Mouse (Mus musculus) heart, adult 18-20 months (tissue): ENCODE results near the gene Alg6. TPM values are rescaled to one million over a fixed set of nuclear protein-coding genes. Genes with fewer than 3 reads are reported as not detected.
A peak's percentile ranks its signal among the peaks of the same experiment; 100 is the strongest.

ENCODE experiments used
- DNase-seq, 2 experiments: peaks; one replicate each; pipeline ENCODE4 v3.0.0; 2021 to 2022; ENCODE audit warnings: mixed read lengths in 1 of 2
- long read RNA-seq, 2 experiments: library from polyadenylated mRNA; stranded (forward); transcript quantifications; one replicate each; pipeline ENCODE4 v2.0.0; 2021
- total RNA-seq, 2 experiments: library from RNA; stranded (reverse); gene quantifications; 2 replicates each; pipeline ENCODE4 v1.2.3; 2021

The Alg6 gene
- 1 to 10 TPM; 5.0 TPM for total RNA-seq
- long read RNA-seq, experiment 1, partial matches to known transcripts = 0 of 6 reads
- long read RNA-seq, experiment 1, other reads (novel, unspliced or antisense) = 3 of 6 reads
- long read RNA-seq, experiment 2, partial matches to known transcripts = 0 of 2 reads
- long read RNA-seq, experiment 2, other reads (novel, unspliced or antisense) = 2 of 2 reads

GRCm38 (mm10) chr4:99714904-99715782, at the start of gene Alg6:
Gene Alg6, plus strand, starts transcription at chr4:99715664.
- peak; percentile 97 to 99 for DNase-seq

GRCm38 (mm10) chr4:99670203-99670851, 45.1 kb upstream of the Alg6 start:
- no peak for DNase-seq

- no peak for DNase-seq
Observed at GRCm38 (mm10) chr4:99675191-99675590, 40.3 kb upstream of the Alg6 start.

GRCm38 (mm10) chr4:99683941-99684340, 31.5 kb upstream of the Alg6 start:
- peak; percentile 64 to 68 for DNase-seq

GRCm38 (mm10) chr4:99686308-99686707, 29.2 kb upstream of the Alg6 start:
- no peak for DNase-seq

GRCm38 (mm10) chr4:99712583-99713183, 2.8 kb upstream of the Alg6 start:
- DNase-seq = no peak

GRCm38 (mm10) chr4:99713971-99714370, 1.5 kb upstream of the Alg6 start:
- no peak for DNase-seq

- no peak for DNase-seq
Observed at GRCm38 (mm10) chr4:99715783-99716416, 436 bp downstream of the Alg6 start.

GRCm38 (mm10) chr4:99717905-99718304, 2.4 kb downstream of the Alg6 start:
- DNase-seq = no peak

- DNase-seq = peak; percentile 40 to 49
Observed at GRCm38 (mm10) chr4:99724331-99724730, 8.9 kb downstream of the Alg6 start.

GRCm38 (mm10) chr4:99725914-99726451, 10.5 kb downstream of the Alg6 start:
- no peak for DNase-seq

- DNase-seq = no peak
Observed at GRCm38 (mm10) chr4:99739836-99740235, 24.4 kb downstream of the Alg6 start.

- no peak for DNase-seq
Observed at GRCm38 (mm10) chr4:99752426-99752825, 37.0 kb downstream of the Alg6 start.

GRCm38 (mm10) chr4:99766303-99766702, 50.8 kb downstream of the Alg6 start:
- no peak for DNase-seq

GRCm38 (mm10) chr4:99766753-99767152, 51.3 kb downstream of the Alg6 start:
- DNase-seq = peak; percentile 47 to 59

- DNase-seq = no peak
Observed at GRCm38 (mm10) chr4:99770555-99770954, 55.1 kb downstream of the Alg6 start.

GRCm38 (mm10) chr4:99773041-99773440, 57.6 kb downstream of the Alg6 start:
- DNase-seq = peak in 1 of 2 experiments; percentile 12

- no peak for DNase-seq
Observed at GRCm38 (mm10) chr4:99792365-99792764, 76.9 kb downstream of the Alg6 start.
